Mouse (Mus musculus): ENCODE results near the gene Col4a6. TPM values are rescaled to one million over a fixed set of nuclear protein-coding genes. Genes with fewer than 3 reads are reported as not detected.

Col4a6 gene
- polyA plus RNA-seq, 1 experiment, result 0.01 TPM

GRCm38 (mm10) chrX:141447936-141448335, 25.9 kb downstream of the Col4a6 start:
- Histone ChIP-seq H3ac (ENCODE audit: control insufficient read depth, insufficient read length, low read depth) (no peak overlapping the region), H3K79me2 (ENCODE audit: control insufficient read depth, insufficient read depth) (no peaks in the 10 kb centered on the region), H3K4me3 (ENCODE audit: insufficient read depth, poor library complexity, severe bottlenecking) (no peak overlapping the region), H3K36me3 (ENCODE audit: control insufficient read depth, insufficient read depth) (no peaks in the 10 kb centered on the region), H3K27me3 (ENCODE audit: control insufficient read depth, insufficient read depth, insufficient read length) (no peaks in the 10 kb centered on the region), H3K79me3 (ENCODE audit: low read depth) (no peaks in the 10 kb centered on the region)
- TF ChIP-seq MAX (IDR thresholded peaks at IDR 0.05), result no peak

DNA sequence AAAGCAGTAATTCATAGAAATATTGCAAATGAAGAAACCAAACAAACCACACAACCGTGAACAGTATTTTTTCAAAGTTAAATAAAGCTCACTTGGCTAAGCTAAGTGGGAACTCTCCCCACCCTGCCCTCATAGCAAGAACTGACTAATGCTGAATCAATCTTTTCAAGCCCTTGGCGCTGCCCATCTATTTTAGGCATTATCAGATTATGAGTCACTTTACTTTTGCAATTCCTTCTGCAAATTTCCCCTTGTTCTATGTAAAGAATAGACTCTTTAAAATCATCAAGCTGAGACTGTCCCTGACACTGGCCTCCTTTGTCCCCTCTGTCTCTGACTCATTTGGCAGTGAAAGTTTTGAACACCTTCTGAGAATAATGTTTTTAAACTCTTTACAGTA, 34.5 kb downstream of the Col4a6 start:
- TF ChIP-seq CEBPB (IDR thresholded peaks at IDR 0.05; ENCODE audit: low read depth), result peak; percentile 86
- TF ChIP-seq CTCF (IDR thresholded peaks at IDR 0.05; ENCODE audit: control insufficient read depth, insufficient read depth, insufficient read length), result no peak
- TF ChIP-seq MAX (IDR thresholded peaks at IDR 0.05), result no peak
- no peak for TF ChIP-seq MYOD1 (IDR thresholded peaks at IDR 0.05; ENCODE audit: control insufficient read depth, insufficient read length, low read depth)
- Histone ChIP-seq H3K4me3 (ENCODE audit: insufficient read depth, poor library complexity, severe bottlenecking) (no peak overlapping the region), H3K36me3 (ENCODE audit: control insufficient read depth, insufficient read depth) (no peaks in the 10 kb centered on the region), H3K79me2 (ENCODE audit: control insufficient read depth, insufficient read depth) (no peaks in the 10 kb centered on the region), H3ac (ENCODE audit: control insufficient read depth, insufficient read length, low read depth) (no peak overlapping the region), H3K27me3 (ENCODE audit: control insufficient read depth, insufficient read depth, insufficient read length) (no peaks in the 10 kb centered on the region), H3K79me3 (ENCODE audit: low read depth) (no peaks in the 10 kb centered on the region)

- Histone ChIP-seq H3K79me3 (ENCODE audit: low read depth) (no peaks in the 10 kb centered on the region), H3K4me3 (ENCODE audit: insufficient read depth, poor library complexity, severe bottlenecking) (no peak overlapping the region), H3K27me3 (ENCODE audit: control insufficient read depth, insufficient read depth, insufficient read length) (no peaks in the 10 kb centered on the region), H3K79me2 (ENCODE audit: control insufficient read depth, insufficient read depth) (no peaks in the 10 kb centered on the region), H3ac (ENCODE audit: control insufficient read depth, insufficient read length, low read depth) (no peak overlapping the region), H3K36me3 (ENCODE audit: control insufficient read depth, insufficient read depth) (no peaks in the 10 kb centered on the region)
- TF ChIP-seq USF1 (IDR thresholded peaks at IDR 0.05; ENCODE audit: low read depth) (no peak), MYOG (IDR thresholded peaks at IDR 0.05; ENCODE audit: control insufficient read depth, extremely low read depth, insufficient read length) (no peak), CEBPB (IDR thresholded peaks at IDR 0.05; ENCODE audit: low read depth) (no peak), MAX (IDR thresholded peaks at IDR 0.05) (no peak), MYOD1 (IDR thresholded peaks at IDR 0.05; ENCODE audit: control insufficient read depth, insufficient read length, low read depth) (no peak), CTCF (IDR thresholded peaks at IDR 0.05; ENCODE audit: control insufficient read depth, insufficient read depth, insufficient read length) (no peak), FOSL1 (IDR thresholded peaks at IDR 0.05; ENCODE audit: insufficient read depth, low read length, poor library complexity, severe bottlenecking) (no peak)
Observed at GRCm38 (mm10) chrX:141436780-141437179, 37.1 kb downstream of the Col4a6 start.

DNA sequence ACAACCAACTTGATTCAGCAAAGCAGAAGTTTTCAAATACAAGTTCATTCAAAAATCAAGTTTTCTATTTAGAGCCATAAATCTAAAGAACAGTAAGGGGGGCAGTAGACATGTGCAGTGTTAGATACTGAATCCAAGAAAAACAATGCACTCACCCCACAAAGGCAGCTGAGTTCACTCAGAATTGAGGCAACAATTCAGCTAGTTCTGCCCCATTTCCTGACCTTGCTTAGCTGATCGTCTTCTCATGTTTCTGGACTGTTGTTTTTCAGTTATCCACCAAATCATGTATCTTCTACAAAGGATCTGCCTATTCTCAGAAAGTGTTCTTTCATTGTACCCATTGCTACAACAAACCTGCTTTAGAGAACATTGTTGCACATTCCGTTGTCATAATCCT, 58.6 kb downstream of the Col4a6 start:
- H3K79me3 ChIP-seq (ENCODE audit: low read depth), result no peaks in the 10 kb centered on the region
- H3K36me3 ChIP-seq (ENCODE audit: control insufficient read depth, insufficient read depth), result no peaks in the 10 kb centered on the region
- no peaks in the 10 kb centered on the region for H3K79me2 ChIP-seq (ENCODE audit: control insufficient read depth, insufficient read depth)
- no peak for TF ChIP-seq CEBPB (IDR thresholded peaks at IDR 0.05; ENCODE audit: low read depth)
- no peak for TF ChIP-seq MAX (IDR thresholded peaks at IDR 0.05)
- no peak for TF ChIP-seq USF1 (IDR thresholded peaks at IDR 0.05; ENCODE audit: low read depth)
- no peak for TF ChIP-seq MYOG (IDR thresholded peaks at IDR 0.05; ENCODE audit: control insufficient read depth, extremely low read depth, insufficient read length)
- TF ChIP-seq CTCF (IDR thresholded peaks at IDR 0.05; ENCODE audit: control insufficient read depth, insufficient read depth, insufficient read length), result no peak
- TF ChIP-seq FOSL1 (IDR thresholded peaks at IDR 0.05; ENCODE audit: insufficient read depth, low read length, poor library complexity, severe bottlenecking), result no peak
- TF ChIP-seq MYOD1 (IDR thresholded peaks at IDR 0.05; ENCODE audit: control insufficient read depth, insufficient read length, low read depth), result no peak
- no peaks in the 10 kb centered on the region for H3K27me3 ChIP-seq (ENCODE audit: control insufficient read depth, insufficient read depth, insufficient read length)
- no peak overlapping the region for H3ac ChIP-seq (ENCODE audit: control insufficient read depth, insufficient read length, low read depth)
- H3K4me3 ChIP-seq (ENCODE audit: insufficient read depth, poor library complexity, severe bottlenecking), result no peak overlapping the region

DNA sequence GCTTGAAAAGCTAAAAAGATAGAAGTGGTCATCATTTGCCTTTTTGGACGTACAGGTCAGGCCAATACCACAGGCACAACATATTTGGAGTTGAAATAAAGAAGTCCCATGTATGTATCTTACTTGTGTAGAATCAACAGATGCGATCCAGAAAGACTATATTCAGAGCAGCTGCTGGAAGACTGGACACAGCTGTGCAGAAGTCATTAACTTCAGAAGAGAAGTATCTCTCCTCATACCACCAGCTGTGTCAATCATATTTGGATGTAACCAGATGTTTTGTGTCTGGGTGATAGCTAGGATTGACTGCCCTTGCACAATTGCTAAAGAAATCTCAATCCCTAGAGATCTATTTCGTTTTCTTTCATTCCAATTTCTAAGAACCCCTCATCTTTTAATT, 77.6 kb downstream of the Col4a6 start:
- Histone ChIP-seq H3K4me3 (ENCODE audit: insufficient read depth, poor library complexity, severe bottlenecking) (no peak overlapping the region), H3K79me3 (ENCODE audit: low read depth) (no peaks in the 10 kb centered on the region), H3K79me2 (ENCODE audit: control insufficient read depth, insufficient read depth) (no peaks in the 10 kb centered on the region), H3K27me3 (ENCODE audit: control insufficient read depth, insufficient read depth, insufficient read length) (no peaks in the 10 kb centered on the region), H3K36me3 (ENCODE audit: control insufficient read depth, insufficient read depth) (no peaks in the 10 kb centered on the region), H3ac (ENCODE audit: control insufficient read depth, insufficient read length, low read depth) (no peak overlapping the region)
- TF ChIP-seq MAX (IDR thresholded peaks at IDR 0.05) (no peak), USF1 (IDR thresholded peaks at IDR 0.05; ENCODE audit: low read depth) (no peak), CEBPB (IDR thresholded peaks at IDR 0.05; ENCODE audit: low read depth) (no peak), MYOD1 (IDR thresholded peaks at IDR 0.05; ENCODE audit: control insufficient read depth, insufficient read length, low read depth) (no peak), FOSL1 (IDR thresholded peaks at IDR 0.05; ENCODE audit: insufficient read depth, low read length, poor library complexity, severe bottlenecking) (no peak), CTCF (IDR thresholded peaks at IDR 0.05; ENCODE audit: control insufficient read depth, insufficient read depth, insufficient read length) (no peak), MYOG (IDR thresholded peaks at IDR 0.05; ENCODE audit: control insufficient read depth, extremely low read depth, insufficient read length) (no peak)

DNA sequence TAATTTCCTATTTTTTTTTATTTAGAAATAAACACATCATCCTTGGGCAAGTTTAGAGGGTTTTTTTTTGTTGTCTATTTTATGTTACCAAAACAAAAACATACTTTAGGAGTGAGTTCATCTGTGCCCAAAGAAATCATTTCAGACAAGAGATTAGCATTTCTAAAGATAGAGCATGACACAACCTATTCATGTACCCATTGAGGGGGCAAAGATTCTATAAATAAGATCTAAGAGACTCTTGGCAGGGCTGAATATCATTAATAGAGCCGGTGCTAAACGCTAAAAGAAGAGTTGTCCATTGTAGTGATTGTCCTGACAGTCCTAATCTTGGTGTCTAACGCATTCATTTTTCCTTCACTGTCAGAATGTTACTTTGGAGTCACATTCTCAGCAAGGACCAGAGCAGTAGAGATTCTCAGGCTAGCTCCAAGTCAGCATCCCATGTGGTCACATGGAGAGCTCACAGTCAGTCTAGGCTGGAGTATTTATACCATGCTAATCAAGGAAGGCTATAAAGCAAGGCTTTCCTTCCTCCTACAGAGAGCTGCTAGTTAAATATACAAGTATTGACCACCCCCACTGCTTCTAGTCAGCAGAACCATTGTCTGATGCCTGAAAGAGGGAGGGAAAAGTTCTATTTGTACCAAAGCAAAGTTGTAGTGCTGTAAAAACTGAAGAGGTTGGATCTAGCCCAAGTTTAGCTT, 88.3 kb downstream of the Col4a6 start:
- H3K79me2 ChIP-seq (ENCODE audit: control insufficient read depth, insufficient read depth), result no peaks in the 10 kb centered on the region
- no peaks in the 10 kb centered on the region for H3K79me3 ChIP-seq (ENCODE audit: low read depth)
- no peak overlapping the region for H3K4me3 ChIP-seq (ENCODE audit: insufficient read depth, poor library complexity, severe bottlenecking)
- TF ChIP-seq MAX (IDR thresholded peaks at IDR 0.05) (no peak), CEBPB (IDR thresholded peaks at IDR 0.05; ENCODE audit: low read depth) (no peak)
- no peaks in the 10 kb centered on the region for H3K36me3 ChIP-seq (ENCODE audit: control insufficient read depth, insufficient read depth)
- no peaks in the 10 kb centered on the region for H3K27me3 ChIP-seq (ENCODE audit: control insufficient read depth, insufficient read depth, insufficient read length)
- no peak overlapping the region for H3ac ChIP-seq (ENCODE audit: control insufficient read depth, insufficient read length, low read depth)

Measured in C2C12 (cell line).